Mouse (Mus musculus) midbrain, embryonic 14.5 days (tissue): ENCODE results near the gene Trip10. TPM values are rescaled to one million over a fixed set of nuclear protein-coding genes. Genes with fewer than 3 reads are reported as not detected.

ENCODE experiments used
- ATAC-seq: fragments of 200-750 bp; cut with Nextera tagmentation; 2 replicates; pipeline ENCODE4 v1.8.0; 2017; ENCODE audit warnings: moderate number of reproducible peaks, moderate library complexity; ENCODE audit not compliant: low FRiP score, low TSS enrichment
- DNase-seq: peaks from one replicate; pipeline ENCODE4 v3.0.0-alpha.2; 2015
- H3K27ac ChIP-seq: fragments of 300-500 bp; sonication (generic); replicated peaks from 2 replicates; pipeline ENCODE4 v1.5.1; 2014; ENCODE audit warnings: mild to moderate bottlenecking, low read depth, low read length, moderate library complexity
- H3K27me3 ChIP-seq: fragments of 300-500 bp; sonication (generic); 2 replicates; pipeline ENCODE4 v1.6.1; 2014; ENCODE audit warnings: low read length, control low read depth, mixed read lengths; ENCODE audit not compliant: control insufficient read depth, insufficient read depth
- H3K36me3 ChIP-seq: fragments of 300-500 bp; sonication (generic); 2 replicates; pipeline ENCODE4 v1.6.1; 2014; ENCODE audit warnings: low read length, control low read depth; ENCODE audit not compliant: control insufficient read depth, insufficient read depth
- H3K4me1 ChIP-seq: fragments of 300-500 bp; sonication (generic); 2 replicates; pipeline ENCODE4 v1.6.1; 2014; ENCODE audit warnings: mild to moderate bottlenecking, antibody characterized with exemption, low read length, control low read depth; ENCODE audit not compliant: control insufficient read depth, insufficient read depth
- H3K4me2 ChIP-seq: fragments of 300-500 bp; sonication (generic); 2 replicates; pipeline ENCODE4 v1.6.1; 2014; ENCODE audit warnings: mild to moderate bottlenecking, low read length, moderate library complexity
- H3K4me3 ChIP-seq: fragments of 300-500 bp; sonication (generic); replicated peaks from 2 replicates; pipeline ENCODE4 v1.5.1; 2014; ENCODE audit warnings: low read depth, low read length
- H3K9ac ChIP-seq: fragments of 300-500 bp; sonication (generic); replicated peaks from 2 replicates; pipeline ENCODE4 v1.6.1; 2014; ENCODE audit warnings: mild to moderate bottlenecking, low read length, moderate library complexity
- H3K9me3 ChIP-seq: fragments of 300-500 bp; sonication (generic); 2 replicates; pipeline ENCODE4 v1.6.1; 2016; ENCODE audit warnings: low read length, control low read depth, mixed read lengths; ENCODE audit not compliant: control insufficient read depth
- WGBS: fragments of 180-500 bp; shearing (Covaris S2); extraction: QIAGEN DNeasy Blood & Tissue Kit; methylation state at CpG from one replicate; pipeline ENCODE4 v1.1.7; 2014; 5-methylcytosine and 5-hydroxymethylcytosine counted together
- polyA plus RNA-seq: library from polyadenylated mRNA; unstranded; fragments of >200 nt; fragmentation: Nextera tagmentation; extraction: Ambion mirVana; gene quantifications from 2 replicates; pipeline ENCODE4 v1.2.1, GENCODE M21; 2014

Trip10 gene
- polyA plus RNA-seq, 1 experiment from 2014 or later: 7.2 TPM

- Histone ChIP-seq H3K9ac (no peak overlapping the region), H3K27ac (no peak overlapping the region), H3K4me3 (no peak overlapping the region), H3K4me2 (no peak overlapping the region), H3K27me3 (no peaks in the 10 kb centered on the region), H3K4me1 (no peaks in the 10 kb centered on the region), H3K36me3 (peaks cover 20% of the 10 kb centered on the region), H3K9me3 (no peaks in the 10 kb centered on the region)
- ATAC-seq: peak; percentile 37; the same call in 1 of the 2 replicates
- no peak for DNase-seq
- WGBS: 28% methylated on average over 22 of the region's 22 CpGs
Measured at GRCm38 (mm10) chr17:57264972-57265945, 16.0 kb downstream of the Trip10 start.

GRCm38 (mm10) chr17:57267556-57268126 is 18.4 kb downstream of the Trip10 start:
- ATAC-seq: no peak
- WGBS: 93% methylated on average over 6 of the region's 6 CpGs

GRCm38 (mm10) chr17:57271301-57271700 is 22.0 kb downstream of the Trip10 start:
- Histone ChIP-seq H3K9me3 (no peaks in the 10 kb centered on the region), H3K36me3 (no peaks in the 10 kb centered on the region), H3K4me3 (no peak overlapping the region), H3K27ac (no peak overlapping the region), H3K4me2 (no peak overlapping the region), H3K27me3 (peaks cover 24% of the 10 kb centered on the region; the same call in 1 of the 2 replicates), H3K9ac (no peak overlapping the region), H3K4me1 (peaks cover 10% of the 10 kb centered on the region; the same call in 1 of the 2 replicates)
- 70% methylated on average over 9 of the region's 9 CpGs for WGBS
- DNase-seq: no peak
- ATAC-seq: no peak

More at GRCm38 (mm10) chr17:57267556-57268126, 18.4 kb downstream of the Trip10 start:
- no peak for DNase-seq
- Histone ChIP-seq H3K27ac (no peak overlapping the region), H3K9ac (no peak overlapping the region), H3K4me1 (no peaks in the 10 kb centered on the region), H3K27me3 (no peaks in the 10 kb centered on the region), H3K4me2 (no peak overlapping the region), H3K4me3 (no peak overlapping the region), H3K36me3 (peaks cover 9% of the 10 kb centered on the region), H3K9me3 (no peaks in the 10 kb centered on the region)

GRCm38 (mm10) chr17:57273846-57274245 is 24.6 kb downstream of the Trip10 start:
- peaks cover 24% of the 10 kb centered on the region; the same call in 1 of the 2 replicates for H3K27me3 ChIP-seq
- no peak overlapping the region for H3K27ac ChIP-seq
- no peak overlapping the region for H3K4me3 ChIP-seq
- ATAC-seq (no peak), DNase-seq (no peak)
- no peaks in the 10 kb centered on the region for H3K9me3 ChIP-seq
- H3K4me1 ChIP-seq: peaks cover 10% of the 10 kb centered on the region; the same call in 1 of the 2 replicates
- H3K9ac ChIP-seq: no peak overlapping the region
- WGBS: 43% methylated on average over 7 of the region's 7 CpGs
- H3K4me2 ChIP-seq: no peak overlapping the region
- no peaks in the 10 kb centered on the region for H3K36me3 ChIP-seq

GRCm38 (mm10) chr17:57274686-57275085 is 25.4 kb downstream of the Trip10 start:
- DNase-seq (peak; percentile 38), ATAC-seq (no peak)

GRCm38 (mm10) chr17:57275111-57275996 is 26.1 kb downstream of the Trip10 start:
- 1% methylated on average over 53 of the region's 53 CpGs for WGBS

More at GRCm38 (mm10) chr17:57274686-57275085, 25.4 kb downstream of the Trip10 start:
- 6% methylated on average over 15 of the region's 15 CpGs for WGBS
- H3K4me2 ChIP-seq: peak overlapping the region; percentile 67
- H3K9me3 ChIP-seq: no peaks in the 10 kb centered on the region
- H3K27ac ChIP-seq: no peak overlapping the region
- peak overlapping the region; percentile 40 for H3K4me3 ChIP-seq
- peaks cover 10% of the 10 kb centered on the region; the same call in 1 of the 2 replicates for H3K4me1 ChIP-seq
- H3K36me3 ChIP-seq: no peaks in the 10 kb centered on the region
- peaks cover 24% of the 10 kb centered on the region; the same call in 1 of the 2 replicates for H3K27me3 ChIP-seq
- no peak overlapping the region for H3K9ac ChIP-seq

GRCm38 (mm10) chr17:57275997-57276351 is 26.7 kb downstream of the Trip10 start:
- H3K27ac ChIP-seq: no peak overlapping the region
- H3K36me3 ChIP-seq: no peaks in the 10 kb centered on the region
- H3K27me3 ChIP-seq: peaks cover 24% of the 10 kb centered on the region; the same call in 1 of the 2 replicates
- H3K4me2 ChIP-seq: peak overlapping the region; percentile 67
- H3K4me3 ChIP-seq: peak overlapping the region; percentile 40
- no peak for ATAC-seq
- WGBS: 6% methylated on average over 13 of the region's 13 CpGs
- H3K9me3 ChIP-seq: no peaks in the 10 kb centered on the region
- H3K4me1 ChIP-seq: peaks cover 10% of the 10 kb centered on the region; the same call in 1 of the 2 replicates
- peak; percentile 48 for DNase-seq
- H3K9ac ChIP-seq: 0 out of 2 replicates have a peak overlapping the region, but pooled peaks have one; percentile 31

More at GRCm38 (mm10) chr17:57275111-57275996, 26.1 kb downstream of the Trip10 start:
- Histone ChIP-seq H3K36me3 (no peaks in the 10 kb centered on the region), H3K4me3 (peak overlapping the region; percentile 40), H3K9ac (peak overlapping the region; percentile 31; the same call in 1 of the 2 replicates), H3K27me3 (peaks cover 24% of the 10 kb centered on the region; the same call in 1 of the 2 replicates), H3K4me1 (peaks cover 10% of the 10 kb centered on the region; the same call in 1 of the 2 replicates), H3K9me3 (no peaks in the 10 kb centered on the region), H3K27ac (no peak overlapping the region), H3K4me2 (peak overlapping the region; percentile 67)
- ATAC-seq: peak; percentile 69; the same call in 1 of the 2 replicates
- peak; percentile 74 for DNase-seq
